ENCODE assay signal across 7 mouse cellular contexts in genomic region chr3:37723061-37723521, GRCm38 (mm10). TPM values are rescaled to one million over a fixed set of nuclear protein-coding genes. Genes with fewer than 3 reads are reported as not detected.
A peak's percentile ranks its signal among the peaks of the same experiment; 100 is the strongest.
DNase-seq lines count a peak whose midpoint lies in the region; ATAC-seq and TF ChIP-seq lines count a peak whose summit lies in the region.

No protein-coding gene starts in this region.

- H3K27ac ChIP-seq in midbrain, embryonic 11.5 days (ENCODE audit: low read depth, low read length), result peak overlapping the region; percentile 1; the same call in 1 of the 2 replicates

- H3K4me3 ChIP-seq in midbrain, embryonic 11.5 days (ENCODE audit: low read depth, low read length), result no peak overlapping the region

- no peak for TF ChIP-seq CTCF in brain, embryonic 14.5 days (IDR thresholded peaks at IDR 0.05; ENCODE audit: borderline replicate concordance, extremely low read depth, insufficient read depth, insufficient read length)

- peak; percentile 20 for DNase-seq in ES-CJ7 (ENCODE audit: low read depth, low spot score)
- DNase-seq in brain, embryonic 14.5 days (ENCODE audit: low read depth), result peak; percentile 71
- DNase-seq in forelimb bud, embryonic 11.5 days (ENCODE audit: low read depth, low spot score), result peak; percentile 81
- DNase-seq in kidney, postnatal 4 days, result peak; percentile 60 to 79
- peak; percentile 89 for DNase-seq in midbrain, embryonic 11.5 days (ENCODE audit: low spot score, missing footprints)
- no peak for DNase-seq in ovary, postnatal 14 days (ENCODE audit: low spot score)

- no peak overlapping the region; the same call in 1 of the 2 replicates for H3K9ac ChIP-seq in midbrain, embryonic 11.5 days (ENCODE audit: low read length)

- no peaks in the 10 kb centered on the region for H3K9me3 ChIP-seq in midbrain, embryonic 11.5 days (ENCODE audit: control insufficient read depth, low read length)

- no peaks in the 10 kb centered on the region for H3K36me3 ChIP-seq in midbrain, embryonic 11.5 days (ENCODE audit: control insufficient read depth, insufficient read depth, low read length)

- no peak for ATAC-seq in midbrain, embryonic 11.5 days (ENCODE audit: low FRiP score)
- no peak for ATAC-seq in activated CD4-positive, CD25-positive, alpha-beta regulatory T cell, adult 4 months

- WGBS in midbrain, embryonic 11.5 days, result 7% methylated on average over 11 of the region's 11 CpGs

- H3K4me2 ChIP-seq in midbrain, embryonic 11.5 days, result peak overlapping the region; percentile 54

- peaks cover 8% of the 10 kb centered on the region for H3K27me3 ChIP-seq in midbrain, embryonic 11.5 days (ENCODE audit: control insufficient read depth, insufficient read depth, low read length)

- peaks cover 12% of the 10 kb centered on the region for H3K4me1 ChIP-seq in midbrain, embryonic 11.5 days (ENCODE audit: control insufficient read depth, insufficient read depth, low read length)

- no peak for TF ChIP-seq POLR2A in brain, embryonic 14.5 days (IDR thresholded peaks at IDR 0.05; ENCODE audit: borderline replicate concordance, extremely low read depth, insufficient read depth, insufficient read length, poor library complexity, severe bottlenecking)

RNA-seq across cellular contexts. Expression of gene Gm5148, which starts 1.2 kb away (rescaled TPM):
- 12.4 and 12.9 TPM in 2 replicates for polyA plus RNA-seq in brain, embryonic 14.5 days (2012; rRNA removed)
- polyA plus RNA-seq in midbrain, embryonic 11.5 days (2014; fragmentation: Nextera tagmentation; extraction: Ambion mirVana), result 1.9 and 3.7 TPM in 2 replicates
- polyA plus RNA-seq in activated CD4-positive, CD25-positive, alpha-beta regulatory T cell, adult 4 months (2017; shearing (Covaris generic)), result 1 to 10 TPM; 1.5 to 1.6 TPM
